Mouse (Mus musculus): Measurements from ENCODE around the gene Gm1113. TPM values are rescaled to one million over a fixed set of nuclear protein-coding genes. Genes with fewer than 3 reads are reported as not detected.

Gm1113 gene
- total RNA-seq, 2 experiments from 2014 or later = not detected

DNA sequence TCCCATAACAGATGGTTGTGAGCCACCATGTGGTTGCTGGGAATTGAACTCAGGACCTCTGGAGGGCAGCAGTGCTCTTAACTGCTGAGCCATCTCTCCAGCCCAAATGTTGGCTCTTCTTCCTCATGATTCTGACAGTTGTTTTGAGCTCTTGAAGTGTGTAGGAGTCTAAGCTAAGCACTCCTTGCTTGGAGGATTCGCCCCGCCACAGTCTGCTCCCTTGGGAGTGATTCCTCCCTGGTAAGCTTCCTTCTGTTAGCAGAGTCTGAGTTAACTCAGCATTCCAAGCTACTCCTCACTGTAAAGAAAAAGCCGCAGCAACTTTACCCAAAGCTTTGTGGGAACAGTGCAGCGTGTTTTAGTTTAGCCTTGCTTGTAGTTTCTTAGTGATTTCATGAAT is 29.6 kb downstream of the Gm1113 start:
- intact Hi-C loops (cut with DNase I) = no loop called here
- peak; percentile 9 to 78 for DNase-seq (ENCODE audit: low spot score in 2 of 2)

DNA sequence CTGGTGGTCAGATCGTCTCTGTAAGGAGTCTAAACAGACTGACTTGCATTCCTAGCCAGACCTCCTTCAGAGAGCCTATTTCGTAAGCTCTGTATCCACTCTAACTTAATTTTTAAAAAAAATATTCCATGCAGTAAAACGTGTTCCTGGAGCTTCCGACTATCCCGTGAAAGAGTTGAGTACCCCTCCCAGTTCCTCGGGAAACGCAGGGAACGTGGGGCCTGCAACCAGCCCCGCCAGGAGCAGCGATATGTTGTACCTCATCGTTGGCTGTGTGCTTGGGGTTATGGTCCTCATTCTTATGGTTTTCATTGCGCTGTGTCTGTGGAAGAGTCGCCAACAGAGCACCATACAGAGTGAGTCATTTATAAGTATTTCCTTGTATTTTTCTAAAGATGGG is 31.5 kb downstream of the Gm1113 start:
- intact Hi-C loops (cut with DNase I) = no loop called here
- DNase-seq (ENCODE audit: low spot score in 2 of 2) = no peak

DNA sequence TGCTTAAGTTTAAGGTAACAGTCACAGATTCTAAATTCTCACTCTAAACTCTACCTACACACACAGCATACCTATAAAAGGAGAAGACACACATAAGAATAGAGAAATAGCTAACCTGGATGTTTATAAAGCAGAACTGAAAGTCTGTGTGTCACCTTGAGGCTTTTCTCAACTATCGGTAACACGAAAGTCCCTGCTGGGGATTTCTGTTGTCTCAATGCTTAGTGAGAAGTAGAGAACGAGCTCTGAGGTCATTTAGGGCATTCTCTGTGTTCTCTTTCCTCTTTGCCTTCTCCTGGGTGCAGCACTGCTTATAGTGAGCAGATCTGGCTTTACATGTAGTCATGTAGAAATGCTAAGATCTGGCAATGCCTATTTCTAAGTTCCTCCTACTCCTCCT is 34.1 kb downstream of the Gm1113 start:
- DNase-seq (ENCODE audit: low spot score in 2 of 2) = no peak
- intact Hi-C loops (cut with DNase I) = loop anchor here (5.0 kb wide), 1 partner anchor 38 kb away; no protein-coding TSS in a partner anchor

DNA sequence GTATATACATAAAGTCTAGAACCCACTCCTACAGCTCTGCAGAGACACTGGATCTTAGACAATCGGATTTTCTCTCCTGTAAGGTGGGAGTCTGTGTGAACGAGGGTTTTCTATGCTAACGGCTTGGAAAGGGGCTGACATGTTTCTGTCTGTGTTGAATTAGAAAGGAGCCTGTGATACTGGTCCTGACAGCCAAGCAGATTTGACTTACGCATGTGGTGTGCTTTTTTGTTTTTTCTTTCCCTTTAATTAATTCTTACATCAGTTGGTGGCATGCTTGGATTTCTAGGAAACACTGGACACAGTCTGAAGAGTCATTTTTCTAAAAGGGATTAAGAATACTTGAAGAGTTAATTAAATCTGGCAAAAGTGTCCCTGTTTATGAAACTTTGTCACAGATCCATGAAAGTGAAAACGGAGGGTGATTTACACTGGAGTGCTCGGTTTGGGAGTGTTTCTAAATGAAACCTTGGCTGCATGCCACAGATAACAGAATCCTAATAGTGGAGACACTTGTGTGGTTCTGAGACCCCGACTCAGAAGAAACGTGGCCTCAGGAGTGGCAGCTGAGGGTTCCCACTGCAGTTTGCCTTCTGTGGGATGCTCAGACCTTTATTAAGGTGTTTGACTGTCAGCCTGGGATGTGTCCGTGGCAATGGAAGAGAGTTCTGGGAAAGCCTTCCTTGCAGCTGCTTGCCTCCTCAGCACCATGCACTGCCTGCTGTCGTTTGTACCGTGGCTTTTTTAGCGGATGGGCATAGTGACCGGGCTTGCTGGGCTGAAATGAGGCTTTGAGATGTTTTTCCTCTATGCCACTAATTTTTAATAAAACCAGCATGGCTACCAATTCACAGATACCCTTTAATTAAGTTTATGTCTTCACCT is 35.8 kb downstream of the Gm1113 start:
- intact Hi-C loops (cut with DNase I) = loop anchor here (5.0 kb wide), 1 partner anchor 40 kb away; no protein-coding TSS in a partner anchor
- DNase-seq (ENCODE audit: low spot score in 2 of 2) = no peak

DNA sequence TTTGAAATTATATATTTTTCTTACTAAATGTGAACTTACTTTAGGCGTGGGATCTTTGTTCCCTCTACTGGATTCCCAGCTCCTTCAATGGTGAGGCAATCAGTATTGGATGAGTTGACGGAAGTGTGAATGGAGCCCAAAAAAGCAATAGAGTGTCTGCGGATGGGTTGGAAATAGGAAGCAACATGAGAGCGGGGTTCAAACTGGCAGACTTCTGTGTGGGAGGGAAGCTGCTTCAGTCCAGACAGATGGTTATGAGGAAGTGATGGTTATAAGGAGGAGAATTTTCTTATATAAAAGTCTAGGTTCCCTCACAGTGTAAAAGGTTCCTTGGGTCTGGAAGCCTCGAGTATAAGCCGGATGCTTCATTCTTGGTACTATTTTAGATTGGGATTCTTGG is 38.6 kb downstream of the Gm1113 start:
- intact Hi-C loops (cut with DNase I) = loop anchor here (1.0 kb wide), 1 partner anchor 55 kb away; no protein-coding TSS in a partner anchor
- peak; percentile 11 to 77 for DNase-seq (ENCODE audit: low spot score in 2 of 2)

DNA sequence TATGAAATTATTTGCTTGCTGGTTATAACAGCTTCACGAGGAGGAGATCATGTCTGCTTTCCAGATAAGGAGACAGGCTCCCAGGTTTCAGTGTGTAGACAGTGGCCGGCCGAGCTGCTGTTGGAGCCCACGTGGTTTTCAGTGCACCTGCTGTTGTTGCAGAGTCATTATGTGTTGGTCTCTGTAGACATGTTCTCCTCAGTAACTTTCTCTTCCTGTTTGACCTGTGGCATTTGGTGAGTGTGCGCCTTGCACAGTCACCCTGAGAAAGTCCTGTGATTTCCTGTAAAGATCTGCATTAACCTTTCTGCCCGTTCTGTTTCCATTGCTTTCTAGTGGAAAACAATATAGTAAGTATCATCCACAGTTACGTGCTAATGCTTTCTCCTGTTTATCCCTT is 42.7 kb downstream of the Gm1113 start:
- DNase-seq (ENCODE audit: low spot score in 2 of 2) = no peak
- intact Hi-C loops (cut with DNase I) = no loop called here

DNA sequence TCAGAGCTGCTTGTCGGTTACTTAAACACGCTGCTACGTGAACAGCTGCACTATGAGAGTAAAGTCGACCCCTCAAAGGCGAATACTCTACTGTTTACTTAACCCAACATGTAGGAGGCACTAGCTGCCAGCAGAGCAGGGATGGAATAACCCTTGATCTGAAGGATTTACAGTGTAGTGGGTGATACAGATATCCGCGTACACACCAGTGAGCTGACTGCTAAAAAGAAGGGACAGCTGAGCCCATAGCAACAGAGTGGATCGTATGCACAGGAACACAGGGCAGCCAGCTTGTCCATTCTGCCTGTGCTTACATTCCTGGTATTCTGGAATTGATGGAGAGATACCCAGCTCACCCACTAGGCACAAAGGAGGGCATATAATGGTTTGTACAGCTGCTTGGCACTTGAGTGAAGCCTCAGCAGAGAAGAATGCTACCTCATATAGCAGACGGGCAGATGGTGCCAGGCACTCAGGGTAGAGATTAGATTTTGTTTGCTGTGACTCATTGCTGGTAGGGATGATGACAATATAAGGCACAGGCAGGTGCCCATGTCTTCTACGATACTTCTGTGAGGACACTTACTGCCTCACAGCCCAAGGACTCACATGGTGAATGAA is 43.9 kb downstream of the Gm1113 start:
- peak in 1 of 2 experiments; percentile 28 for DNase-seq (ENCODE audit: low spot score in 2 of 2)
- intact Hi-C loops (cut with DNase I) = no loop called here

DNA sequence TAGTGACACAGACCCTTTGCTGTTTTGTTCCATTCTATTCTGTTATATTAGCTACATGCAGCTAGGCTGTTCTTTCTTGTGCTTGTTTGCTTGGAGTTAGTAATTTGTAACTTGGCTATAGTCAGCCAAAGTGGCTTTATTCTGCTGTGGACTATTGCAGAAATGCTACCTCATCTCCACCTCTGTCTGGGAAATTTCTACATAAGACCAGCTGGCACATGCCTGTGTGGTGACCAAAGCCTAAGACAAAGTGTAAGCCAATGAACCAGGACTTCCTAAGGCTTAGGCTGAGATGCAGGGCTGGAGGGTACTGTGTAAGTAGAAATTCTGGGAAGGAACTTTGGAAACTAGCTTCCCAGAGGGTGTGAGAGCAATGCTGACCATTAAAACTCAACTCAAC is 49.2 kb downstream of the Gm1113 start:
- intact Hi-C loops (cut with DNase I) = no loop called here
- DNase-seq (ENCODE audit: low spot score in 2 of 2) = no peak

DNA sequence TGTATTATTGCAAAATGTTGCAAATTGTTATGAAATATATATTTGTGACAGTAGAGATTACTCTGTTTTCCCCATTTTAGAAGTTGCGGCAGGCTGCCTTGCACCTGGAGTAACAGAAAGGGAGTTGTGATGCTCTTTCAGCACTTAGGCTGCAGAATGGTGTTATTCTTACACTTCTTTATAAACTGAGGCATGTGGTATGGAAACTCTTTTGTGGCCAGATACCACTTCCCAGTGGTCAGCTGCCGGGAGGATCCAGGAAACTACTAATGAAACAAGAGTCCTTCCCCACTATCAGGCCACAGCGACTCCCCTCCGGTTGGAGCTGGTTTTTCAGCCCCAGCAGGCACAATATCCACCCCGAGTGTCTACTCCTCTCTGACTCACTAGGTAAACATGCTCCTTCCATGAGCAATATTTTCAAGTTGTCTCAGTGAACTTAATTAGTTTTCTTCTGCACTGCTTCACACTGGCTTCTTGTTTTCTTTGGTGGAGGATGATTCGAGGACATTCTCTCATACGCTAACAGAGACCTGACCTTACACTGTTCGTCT is 50.7 kb downstream of the Gm1113 start:
- DNase-seq (ENCODE audit: low spot score in 2 of 2) = no peak
- intact Hi-C loops (cut with DNase I) = no loop called here

DNA sequence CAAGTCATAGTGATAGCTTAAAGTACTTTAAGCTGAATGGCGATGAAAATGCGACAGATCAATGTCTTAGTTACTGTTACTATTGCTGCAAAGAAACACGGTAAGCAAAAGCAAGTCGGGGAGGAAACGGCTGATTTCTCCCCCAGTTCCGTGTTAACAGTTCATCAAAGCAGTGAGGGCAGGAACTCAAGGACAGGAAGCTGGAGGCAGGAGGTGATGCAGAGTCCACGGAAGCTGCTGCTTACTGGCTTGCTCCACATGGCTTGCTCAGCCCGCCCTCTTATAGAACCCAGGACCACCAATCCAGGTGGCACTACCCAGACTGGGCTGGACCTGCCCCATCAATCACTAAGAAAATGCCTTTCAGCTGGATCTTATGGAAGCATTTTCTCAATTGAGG is 58.5 kb downstream of the Gm1113 start:
- intact Hi-C loops (cut with DNase I) = no loop called here
- DNase-seq (ENCODE audit: low spot score in 2 of 2) = no peak

Other genes with a start within 250 kb of the Gm1113 start
- gene Cdon, start 97.1 kb downstream of the Gm1113 start, total RNA-seq (2021) = 1 to 10 TPM; 7.4 to 7.7 TPM
- gene Ddx25, start 40.3 kb upstream of the Gm1113 start, total RNA-seq (2021) = 10 to 100 TPM; 14.1 to 14.6 TPM
- 10 to 100 TPM; 12.5 to 13.3 TPM for gene Pus3, start 40.3 kb upstream of the Gm1113 start, total RNA-seq (2021)
- gene Pate2, start 52.0 kb upstream of the Gm1113 start, total RNA-seq (2021) = under 1 TPM; 0.55 to 0.87 TPM
- gene Hyls1, start 52.1 kb upstream of the Gm1113 start, total RNA-seq (2021) = 1 to 10 TPM; 7.8 to 7.9 TPM
- not detected for gene Pate4, start 93.7 kb upstream of the Gm1113 start, total RNA-seq (2021)
- not detected for gene Pate3, start 129.9 kb upstream of the Gm1113 start, total RNA-seq (2021)
- not detected for gene Pate1, start 169.1 kb upstream of the Gm1113 start, total RNA-seq (2021)
- gene Gm17677, start 222.8 kb upstream of the Gm1113 start, total RNA-seq (2021) = not detected

Measured in left cerebral cortex, postnatal 25 days (tissue).